Mouse (Mus musculus) heart, postnatal 36 days (tissue): ENCODE measurements around the gene Lhx5. TPM values are rescaled to one million over a fixed set of nuclear protein-coding genes. Genes with fewer than 3 reads are reported as not detected.

Source experiments
- DNase-seq, 2 experiments: peaks; one replicate each; pipeline ENCODE4 v3.0.0; 2021 to 2022
- intact Hi-C: fragments of 180-260 bp; cut with DNase I; formaldehyde crosslinking; loops from one replicate; pipeline ENCODE4 v1.15.1; 2025
- total RNA-seq, 2 experiments: library from RNA; stranded (reverse); gene quantifications; 2 replicates each; pipeline ENCODE4 v1.2.3; 2021

Lhx5 gene
- total RNA-seq, 2 experiments from 2014 or later = not detected

DNA sequence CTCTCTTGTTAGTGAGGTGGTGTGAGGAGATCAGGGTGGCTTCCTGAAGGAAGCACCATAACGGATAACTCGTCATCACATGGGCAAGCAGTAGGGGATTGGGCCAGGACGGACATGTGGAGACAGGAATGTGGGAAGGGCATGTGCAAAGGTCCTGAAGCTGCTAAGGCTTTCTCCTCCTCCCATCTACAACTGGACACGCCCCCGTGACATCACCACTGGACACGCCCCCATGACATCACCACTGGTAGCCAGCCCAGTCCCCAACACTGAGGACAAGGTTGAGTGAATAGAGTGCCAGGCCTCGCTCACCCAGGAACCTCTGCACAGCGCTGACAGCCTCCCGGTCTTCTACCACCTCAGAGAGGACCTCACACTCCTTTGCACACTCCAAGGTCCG, 27.6 kb downstream of the Lhx5 start:
- no peak for DNase-seq
- intact Hi-C loops = no loop called here

- intact Hi-C loops = no loop called here
- no peak for DNase-seq
Measured at GRCm38 (mm10) chr5:120461902-120462301, 30.4 kb downstream of the Lhx5 start.

GRCm38 (mm10) chr5:120464321-120464720, 32.8 kb downstream of the Lhx5 start:
- intact Hi-C loops = no loop called here
- DNase-seq = no peak

- DNase-seq = peak in 1 of 2 experiments; percentile 43
- intact Hi-C loops = no loop called here
Measured at GRCm38 (mm10) chr5:120465062-120465461, 33.6 kb downstream of the Lhx5 start.

GRCm38 (mm10) chr5:120465860-120466259, 34.4 kb downstream of the Lhx5 start:
- intact Hi-C loops = no loop called here
- DNase-seq = peak; percentile 46 to 56

DNA sequence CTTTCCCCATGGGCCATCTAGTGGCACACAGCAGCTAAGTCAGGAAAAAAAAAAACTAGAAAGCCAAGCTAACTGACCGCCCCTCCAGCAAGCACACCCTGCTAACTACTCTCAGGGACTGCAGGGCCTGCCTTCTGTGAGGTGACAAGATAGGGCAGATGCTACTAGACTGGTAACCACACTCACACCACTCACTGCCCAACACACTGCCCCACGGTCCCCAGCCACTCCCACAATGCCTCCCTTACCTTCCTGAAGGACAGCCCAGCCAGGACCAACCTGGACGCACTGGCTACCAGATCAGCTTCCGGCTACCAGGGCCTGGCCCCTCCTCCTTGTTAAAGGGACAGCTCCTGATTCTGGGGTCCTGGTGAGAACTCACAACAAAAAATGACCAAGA, 35.5 kb downstream of the Lhx5 start:
- DNase-seq = peak in 1 of 2 experiments; percentile 23
- intact Hi-C loops = no loop called here

- intact Hi-C loops = no loop called here
- DNase-seq = no peak
Measured at GRCm38 (mm10) chr5:120468336-120468735, 36.8 kb downstream of the Lhx5 start.

DNA sequence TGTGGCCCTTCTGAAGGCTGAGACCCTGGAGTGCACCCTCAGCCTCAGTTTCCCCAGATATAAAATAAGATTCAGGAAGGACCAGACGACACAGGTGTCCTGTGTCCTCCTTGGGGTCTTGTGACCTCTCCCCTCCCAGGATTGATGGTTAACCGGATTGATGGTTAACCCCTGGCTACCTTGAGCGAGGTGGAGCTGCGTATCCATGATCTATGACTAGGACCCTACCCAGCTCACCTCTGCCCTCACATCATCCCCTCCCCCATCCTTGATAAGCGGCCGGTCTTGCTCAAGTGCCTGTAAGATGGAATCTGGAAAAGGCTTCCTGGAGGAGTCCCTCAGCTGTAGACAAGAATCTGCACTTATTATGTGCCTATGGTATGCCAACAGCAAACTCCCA, 37.3 kb downstream of the Lhx5 start:
- intact Hi-C loops = no loop called here
- no peak for DNase-seq

DNA sequence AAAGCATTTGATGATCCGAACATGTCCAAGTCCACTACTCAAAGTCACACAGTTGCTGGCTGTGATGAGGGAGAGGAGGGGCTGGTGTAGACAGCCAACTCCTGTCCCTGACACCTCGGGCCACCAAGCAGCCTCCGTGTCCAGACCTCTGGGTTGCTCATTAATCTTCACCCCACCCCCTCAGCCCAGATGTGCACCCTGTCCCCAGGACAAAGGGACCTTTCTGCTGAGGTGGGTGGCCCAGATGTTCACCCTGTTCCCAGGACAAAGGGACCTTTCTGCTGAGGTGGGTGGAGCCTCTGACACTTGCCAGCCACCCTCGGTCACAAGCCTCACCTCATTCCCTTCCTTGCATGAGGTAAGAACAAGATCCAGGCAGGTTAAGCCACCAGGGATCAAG, 40.0 kb downstream of the Lhx5 start:
- intact Hi-C loops = no loop called here
- no peak for DNase-seq

GRCm38 (mm10) chr5:120472770-120473169, 41.3 kb downstream of the Lhx5 start, which contains the start of gene Sdsl:
TSS of gene Sdsl (minus strand) at chr5:120472810.
- DNase-seq = no peak
- intact Hi-C loops = no loop called here

DNA sequence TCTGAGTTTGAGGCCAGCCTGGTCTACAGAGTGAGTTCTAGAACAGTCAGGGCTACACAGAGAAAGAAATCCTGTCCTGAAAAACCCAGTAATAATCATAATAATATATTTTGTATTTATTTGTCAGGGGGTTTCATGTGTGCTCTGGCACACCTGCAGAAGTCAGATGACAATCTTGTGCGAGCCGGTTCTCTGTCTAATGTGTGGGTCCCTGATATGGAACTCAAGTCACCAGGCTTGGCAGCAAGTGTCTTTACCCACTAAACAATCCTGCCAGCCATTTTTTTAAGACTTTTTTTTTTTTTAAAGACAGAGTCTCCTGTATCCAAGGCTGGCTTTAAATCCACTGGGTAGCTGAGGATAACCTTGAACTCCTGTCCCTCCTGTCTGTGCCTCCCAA, 41.9 kb downstream of the Lhx5 start:
- DNase-seq = no peak
- intact Hi-C loops = no loop called here

- intact Hi-C loops = no loop called here
- DNase-seq = no peak
Measured at GRCm38 (mm10) chr5:120475861-120476260, 44.4 kb downstream of the Lhx5 start.

GRCm38 (mm10) chr5:120476296-120476695, 44.8 kb downstream of the Lhx5 start, which contains the start of gene Sds:
TSS of gene Sds (plus strand) at chr5:120476526.
- no peak for DNase-seq
- intact Hi-C loops = no loop called here

- intact Hi-C loops = no loop called here
- DNase-seq = no peak
Measured at GRCm38 (mm10) chr5:120477993-120478392, 46.5 kb downstream of the Lhx5 start.

GRCm38 (mm10) chr5:120479538-120479937, 48.0 kb downstream of the Lhx5 start:
- no peak for DNase-seq
- intact Hi-C loops = no loop called here

DNA sequence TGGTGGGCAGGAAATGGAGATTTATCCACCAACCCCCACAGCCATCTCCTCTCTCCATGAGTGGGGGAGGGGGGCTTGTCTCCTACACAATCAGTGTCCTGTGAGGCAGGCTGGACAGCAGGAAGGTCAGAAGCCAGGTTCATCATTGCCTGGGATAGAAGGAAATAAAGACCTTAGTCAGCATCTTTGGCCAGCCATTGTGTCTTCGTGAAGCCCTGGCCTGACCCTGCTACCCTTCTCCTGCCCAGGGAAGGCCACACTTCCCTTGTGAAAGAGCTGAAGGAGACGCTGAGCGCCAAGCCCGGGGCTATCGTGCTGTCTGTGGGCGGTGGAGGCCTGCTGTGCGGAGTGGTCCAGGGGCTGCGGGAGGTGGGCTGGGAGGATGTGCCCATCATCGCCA, 49.7 kb downstream of the Lhx5 start:
- intact Hi-C loops = no loop called here
- no peak for DNase-seq

- intact Hi-C loops = no loop called here
- DNase-seq = no peak
Measured at GRCm38 (mm10) chr5:120483399-120483798, 51.9 kb downstream of the Lhx5 start.

DNA sequence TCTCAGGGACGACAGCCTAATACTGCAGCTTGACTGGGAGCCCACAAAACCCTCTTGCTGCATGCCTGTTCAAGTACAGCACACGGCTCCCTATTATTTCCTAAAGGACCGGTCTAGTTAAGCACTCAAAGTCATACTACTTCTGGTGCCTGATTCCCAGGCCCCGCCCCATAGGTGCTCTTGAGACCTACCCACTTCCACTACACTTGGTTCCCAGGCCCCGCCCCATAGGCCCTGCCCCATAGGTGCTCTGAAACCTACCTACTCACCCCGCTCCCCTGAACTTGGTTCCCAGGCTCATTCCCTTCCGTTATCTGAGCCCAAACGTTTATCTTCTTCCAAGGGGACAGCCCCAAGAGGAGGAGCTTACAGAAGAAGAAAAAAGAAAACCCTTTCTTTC, 56.3 kb downstream of the Lhx5 start:
- no peak for DNase-seq
- intact Hi-C loops = no loop called here

DNA sequence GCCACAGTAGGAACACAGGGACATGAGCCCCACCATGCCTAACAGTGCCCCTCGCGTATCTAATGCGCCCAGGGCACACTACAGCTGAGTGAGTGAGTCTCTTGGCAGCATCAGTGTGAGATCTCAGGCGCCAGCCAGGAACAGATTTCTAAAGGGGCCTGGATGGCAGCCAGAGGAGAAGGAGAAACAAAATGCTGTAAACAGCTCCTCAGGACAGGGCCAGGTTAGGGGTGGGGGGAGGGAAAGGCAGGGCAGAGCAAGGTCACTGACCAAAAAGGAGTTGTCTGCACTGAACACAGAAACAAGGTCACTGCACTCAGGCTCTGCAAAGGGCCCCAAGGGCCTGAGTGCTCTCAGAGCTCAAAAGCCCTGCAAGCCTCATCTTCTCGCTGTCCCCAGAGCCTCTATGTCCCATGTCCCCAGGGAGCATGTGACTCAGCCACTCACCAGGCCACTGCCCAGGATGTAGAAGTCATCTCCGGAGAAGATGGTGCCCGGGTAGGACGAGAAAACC, 59.2 kb downstream of the Lhx5 start:
- intact Hi-C loops = no loop called here
- DNase-seq = peak; percentile 41 to 56
